Mouse (Mus musculus): ENCODE data around the gene Csrnp1. TPM values are rescaled to one million over a fixed set of nuclear protein-coding genes. Genes with fewer than 3 reads are reported as not detected.

The Csrnp1 gene
- 1.1 and 2.2 TPM in 2 replicates for polyA plus RNA-seq (2014; fragmentation: Nextera tagmentation; extraction: Ambion mirVana)

DNA sequence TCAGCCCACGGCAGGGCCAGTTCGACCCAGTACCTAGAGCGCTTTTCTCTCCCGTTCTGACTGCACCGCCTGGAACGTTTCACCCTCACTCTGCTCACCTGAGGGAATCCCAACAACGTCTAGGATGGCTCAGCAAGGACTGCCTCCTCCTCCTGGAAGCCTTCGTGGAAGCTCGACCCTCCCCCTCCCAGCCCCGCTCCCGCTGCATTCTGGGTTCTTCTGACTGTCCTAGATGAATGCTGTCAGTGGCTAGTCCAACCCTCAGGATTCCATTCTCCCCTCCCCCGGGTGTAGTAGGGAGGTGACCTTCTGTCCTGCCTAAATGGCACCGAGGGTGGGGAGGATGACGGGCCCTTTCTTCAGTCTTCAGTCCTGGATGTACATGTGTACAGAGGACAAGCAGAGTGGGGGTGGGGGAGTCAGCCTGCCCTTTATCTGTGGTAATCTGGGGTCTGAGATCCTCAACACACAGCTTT is at the start of gene Csrnp1:
Gene Csrnp1, minus strand, starts transcription at position 123 of the 476 bp plus-strand sequence.
- Histone ChIP-seq H3K4me3 (ENCODE audit: low read depth, low read length) (peak within 1 kb of the TSS; percentile 77), H3K4me1 (replicated peaks; ENCODE audit: control insufficient read depth, insufficient read depth, low read length) (peaks cover 46% of the 10 kb centered on the region), H3K27ac (ENCODE audit: low read depth, low read length) (peak within 1 kb of the TSS; percentile 32; the same call in 1 of the 2 replicates), H3K9me3 (ENCODE audit: control insufficient read depth, low read length) (no peaks in the 10 kb centered on the region), H3K27me3 (replicated peaks; ENCODE audit: control insufficient read depth, insufficient read depth, low read length) (no peaks in the 10 kb centered on the region), H3K36me3 (ENCODE audit: control insufficient read depth, insufficient read depth, low read length) (no peaks in the 10 kb centered on the region), H3K4me2 (peak within 1 kb of the TSS; percentile 99), H3K9ac (ENCODE audit: low read depth, low read length) (peak within 1 kb of the TSS; percentile 70)
- ATAC-seq (replicated peaks; ENCODE audit: low FRiP score) (no peak), DNase-seq (ENCODE audit: low spot score) (peak; percentile 50)
- WGBS, result 16% methylated on average over 14 of the region's 14 CpGs

DNA sequence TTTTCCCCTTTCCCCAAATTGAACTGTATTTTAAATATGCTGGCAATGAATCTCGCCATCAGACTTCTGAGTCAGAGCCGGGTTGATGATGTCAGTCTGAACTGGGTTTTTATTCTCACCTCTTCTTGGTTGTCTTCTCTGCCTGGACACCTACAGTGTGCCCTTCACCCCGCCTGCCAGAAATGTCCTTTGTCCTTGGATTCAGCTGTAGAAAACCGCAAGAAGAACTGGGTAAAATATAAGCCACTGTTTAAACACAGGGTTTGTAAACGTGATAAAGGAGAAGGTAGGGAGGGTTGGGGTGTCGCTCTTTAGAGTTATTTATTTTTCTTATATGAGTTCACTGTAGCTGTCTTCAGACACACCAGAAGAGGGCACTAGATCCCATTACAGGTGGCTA is 48.3 kb upstream of the Csrnp1 start:
- no peaks in the 10 kb centered on the region for H3K9me3 ChIP-seq (ENCODE audit: control insufficient read depth, low read length)
- WGBS, result 73% methylated on average over 6 of the region's 6 CpGs

DNA sequence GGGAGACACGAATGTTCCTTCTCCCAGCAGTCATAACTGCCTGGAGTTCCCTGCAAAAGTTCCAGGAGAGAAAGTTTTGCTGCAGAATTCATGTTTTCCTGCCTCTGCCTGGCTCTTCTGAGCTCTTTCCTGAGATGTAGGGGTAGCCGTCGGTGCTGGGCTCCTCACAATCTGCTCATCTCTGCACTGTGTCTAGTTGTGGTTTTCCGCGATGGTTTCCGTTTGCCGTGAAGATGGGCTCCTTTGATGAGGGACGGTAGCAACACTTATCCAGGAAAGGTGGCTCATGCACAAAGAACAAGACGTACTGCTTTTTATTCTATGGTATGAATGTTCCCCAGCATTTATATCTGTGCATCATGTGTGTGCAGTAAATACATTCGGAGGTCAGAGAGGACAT is 46.0 kb upstream of the Csrnp1 start:
- no peak for ATAC-seq (replicated peaks; ENCODE audit: low FRiP score)
- no peak for DNase-seq (ENCODE audit: low spot score)
- Histone ChIP-seq H3K27me3 (replicated peaks; ENCODE audit: control insufficient read depth, insufficient read depth, low read length) (no peaks in the 10 kb centered on the region), H3K9me3 (ENCODE audit: control insufficient read depth, low read length) (no peaks in the 10 kb centered on the region), H3K4me1 (replicated peaks; ENCODE audit: control insufficient read depth, insufficient read depth, low read length) (no peaks in the 10 kb centered on the region), H3K4me2 (no peak overlapping the region), H3K36me3 (ENCODE audit: control insufficient read depth, insufficient read depth, low read length) (no peaks in the 10 kb centered on the region), H3K27ac (ENCODE audit: low read depth, low read length) (no peak overlapping the region), H3K4me3 (ENCODE audit: low read depth, low read length) (no peak overlapping the region), H3K9ac (ENCODE audit: low read depth, low read length) (no peak overlapping the region)
- 47% methylated on average over 10 of the region's 10 CpGs for WGBS

More for the DNA sequence above, 48.3 kb upstream of the Csrnp1 start:
- Histone ChIP-seq H3K4me1 (replicated peaks; ENCODE audit: control insufficient read depth, insufficient read depth, low read length) (no peaks in the 10 kb centered on the region), H3K4me2 (no peak overlapping the region), H3K27me3 (replicated peaks; ENCODE audit: control insufficient read depth, insufficient read depth, low read length) (no peaks in the 10 kb centered on the region), H3K36me3 (ENCODE audit: control insufficient read depth, insufficient read depth, low read length) (no peaks in the 10 kb centered on the region), H3K4me3 (ENCODE audit: low read depth, low read length) (no peak overlapping the region), H3K27ac (ENCODE audit: low read depth, low read length) (no peak overlapping the region), H3K9ac (ENCODE audit: low read depth, low read length) (no peak overlapping the region)
- ATAC-seq (replicated peaks; ENCODE audit: low FRiP score) (no peak), DNase-seq (ENCODE audit: low spot score) (no peak)

DNA sequence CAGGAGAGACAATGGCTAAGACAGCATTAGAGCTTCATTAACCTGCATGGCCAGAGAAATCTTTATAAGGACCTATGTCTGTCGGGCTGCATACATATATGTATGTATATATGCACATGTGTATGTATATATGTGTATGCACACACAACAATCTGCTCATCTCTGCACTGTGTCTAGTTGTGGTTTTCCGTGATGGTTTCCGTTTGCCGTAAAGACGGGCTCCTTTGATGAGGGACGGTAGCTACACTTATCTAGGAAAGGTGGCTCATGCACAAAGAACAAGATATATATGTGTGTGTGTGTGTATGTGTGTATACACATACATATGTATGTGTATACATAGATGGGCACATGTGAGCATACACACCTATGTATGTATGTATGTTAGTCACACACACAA is 45.4 kb upstream of the Csrnp1 start:
- WGBS, result 71% methylated on average over 6 of the region's 6 CpGs
- Histone ChIP-seq H3K4me1 (replicated peaks; ENCODE audit: control insufficient read depth, insufficient read depth, low read length) (no peaks in the 10 kb centered on the region), H3K27ac (ENCODE audit: low read depth, low read length) (no peak overlapping the region), H3K4me2 (no peak overlapping the region), H3K9me3 (ENCODE audit: control insufficient read depth, low read length) (no peaks in the 10 kb centered on the region), H3K4me3 (ENCODE audit: low read depth, low read length) (no peak overlapping the region), H3K9ac (ENCODE audit: low read depth, low read length) (no peak overlapping the region), H3K27me3 (replicated peaks; ENCODE audit: control insufficient read depth, insufficient read depth, low read length) (no peaks in the 10 kb centered on the region), H3K36me3 (ENCODE audit: control insufficient read depth, insufficient read depth, low read length) (no peaks in the 10 kb centered on the region)
- DNase-seq (ENCODE audit: low spot score) (no peak), ATAC-seq (replicated peaks; ENCODE audit: low FRiP score) (no peak)

DNA sequence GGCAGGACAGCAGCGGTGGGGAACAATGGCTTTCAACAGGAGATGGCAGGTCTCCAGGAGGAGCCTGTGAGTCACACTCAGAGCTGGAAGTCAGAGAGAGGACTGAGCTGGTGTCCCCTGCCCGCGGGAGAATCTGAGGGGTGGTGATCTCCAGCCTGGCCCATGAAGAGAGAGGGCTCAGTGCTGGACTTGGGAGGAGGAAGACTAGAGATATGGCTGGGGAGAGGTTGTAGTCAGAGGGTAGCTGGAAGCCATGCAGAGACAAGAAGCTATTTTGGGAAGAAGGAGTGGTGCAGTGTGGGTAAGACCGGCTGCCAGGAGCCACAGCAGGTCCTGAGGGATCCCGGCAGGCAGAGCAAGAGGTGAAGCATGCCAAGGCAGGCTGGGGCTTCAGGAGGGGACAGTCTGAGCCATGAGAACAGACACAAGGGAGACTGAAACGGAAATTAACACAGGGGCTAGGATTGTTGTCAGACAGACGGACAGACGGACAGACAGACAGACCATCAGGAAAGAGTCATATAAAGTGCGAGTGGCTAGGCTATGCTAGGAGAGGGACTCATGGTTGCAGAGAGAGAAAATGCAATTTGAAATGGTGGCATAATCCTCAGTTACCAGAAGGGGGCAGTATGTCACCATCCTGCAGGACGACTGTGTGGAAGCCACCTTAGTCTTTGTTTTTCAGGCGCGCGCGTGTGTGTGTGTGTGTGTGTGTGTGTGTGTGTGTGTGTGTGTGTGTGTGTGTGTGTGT is 43.1 kb upstream of the Csrnp1 start:
- H3K27ac ChIP-seq (ENCODE audit: low read depth, low read length), result no peak overlapping the region
- no peaks in the 10 kb centered on the region for H3K4me1 ChIP-seq (replicated peaks; ENCODE audit: control insufficient read depth, insufficient read depth, low read length)
- H3K36me3 ChIP-seq (ENCODE audit: control insufficient read depth, insufficient read depth, low read length), result no peaks in the 10 kb centered on the region
- DNase-seq (ENCODE audit: low spot score) (no peak), ATAC-seq (replicated peaks; ENCODE audit: low FRiP score) (peak; percentile 53; the same call in 1 of the 2 replicates)
- H3K27me3 ChIP-seq (replicated peaks; ENCODE audit: control insufficient read depth, insufficient read depth, low read length), result no peaks in the 10 kb centered on the region
- WGBS, result 28% methylated on average over 14 of the region's 14 CpGs
- no peak overlapping the region for H3K4me3 ChIP-seq (ENCODE audit: low read depth, low read length)
- H3K4me2 ChIP-seq, result peak overlapping the region; percentile 10; the same call in 1 of the 2 replicates
- H3K9ac ChIP-seq (ENCODE audit: low read depth, low read length), result no peak overlapping the region
- H3K9me3 ChIP-seq (ENCODE audit: control insufficient read depth, low read length), result no peaks in the 10 kb centered on the region

DNA sequence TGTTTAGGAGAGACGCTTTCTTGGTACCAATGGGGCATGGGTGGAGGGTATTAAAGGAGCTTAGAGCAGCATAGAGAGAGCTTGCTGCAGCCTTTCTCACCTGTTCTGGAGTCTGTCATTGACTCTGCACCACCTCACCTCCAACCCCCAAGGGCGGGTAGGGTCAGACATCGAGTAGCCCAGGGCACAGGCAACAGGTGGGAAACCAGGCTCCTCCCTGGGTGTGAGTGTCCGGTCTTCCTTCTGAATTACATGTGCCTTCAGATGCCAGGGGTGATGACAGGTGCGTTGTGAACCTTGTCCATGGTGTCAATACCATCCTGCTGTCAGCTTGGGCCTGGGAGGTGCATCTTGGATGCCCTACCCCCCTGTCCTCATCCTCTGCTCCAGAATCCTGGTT is 40.2 kb upstream of the Csrnp1 start:
- no peak overlapping the region for H3K27ac ChIP-seq (ENCODE audit: low read depth, low read length)
- 80% methylated on average over 5 of the region's 5 CpGs for WGBS
- no peaks in the 10 kb centered on the region for H3K9me3 ChIP-seq (ENCODE audit: control insufficient read depth, low read length)
- DNase-seq (ENCODE audit: low spot score) (no peak), ATAC-seq (replicated peaks; ENCODE audit: low FRiP score) (no peak)
- H3K4me3 ChIP-seq (ENCODE audit: low read depth, low read length), result no peak overlapping the region
- no peak overlapping the region for H3K9ac ChIP-seq (ENCODE audit: low read depth, low read length)
- H3K4me2 ChIP-seq, result no peak overlapping the region
- no peaks in the 10 kb centered on the region for H3K4me1 ChIP-seq (replicated peaks; ENCODE audit: control insufficient read depth, insufficient read depth, low read length)
- H3K27me3 ChIP-seq (replicated peaks; ENCODE audit: control insufficient read depth, insufficient read depth, low read length), result no peaks in the 10 kb centered on the region
- no peaks in the 10 kb centered on the region for H3K36me3 ChIP-seq (ENCODE audit: control insufficient read depth, insufficient read depth, low read length)

DNA sequence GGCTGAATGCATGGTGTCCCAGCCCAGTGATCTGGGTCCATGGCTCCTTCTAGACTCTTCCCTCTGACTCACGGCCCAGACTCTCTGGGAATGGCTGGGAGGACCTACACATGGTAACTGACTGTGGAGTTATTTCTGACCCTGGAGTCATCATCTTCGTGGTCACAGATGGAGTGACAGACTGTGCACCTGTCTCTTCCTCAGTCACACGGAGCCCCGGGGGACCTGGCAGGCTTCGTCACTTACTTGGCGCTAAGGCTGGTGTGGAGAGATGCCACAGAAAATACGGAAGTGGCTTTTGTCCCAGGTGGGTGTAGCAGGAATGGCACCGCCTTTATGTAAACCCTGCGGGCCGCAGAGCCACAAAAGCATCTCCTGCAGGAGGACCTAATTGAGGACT is 39.7 kb upstream of the Csrnp1 start:
- no peak overlapping the region for H3K4me2 ChIP-seq
- H3K27me3 ChIP-seq (replicated peaks; ENCODE audit: control insufficient read depth, insufficient read depth, low read length), result no peaks in the 10 kb centered on the region
- H3K9me3 ChIP-seq (ENCODE audit: control insufficient read depth, low read length), result no peaks in the 10 kb centered on the region
- no peak for DNase-seq (ENCODE audit: low spot score)
- ATAC-seq (replicated peaks; ENCODE audit: low FRiP score), result no peak
- no peaks in the 10 kb centered on the region for H3K4me1 ChIP-seq (replicated peaks; ENCODE audit: control insufficient read depth, insufficient read depth, low read length)
- H3K36me3 ChIP-seq (ENCODE audit: control insufficient read depth, insufficient read depth, low read length), result no peaks in the 10 kb centered on the region
- WGBS, result 76% methylated on average over 10 of the region's 10 CpGs
- no peak overlapping the region for H3K27ac ChIP-seq (ENCODE audit: low read depth, low read length)
- no peak overlapping the region for H3K4me3 ChIP-seq (ENCODE audit: low read depth, low read length)
- no peak overlapping the region for H3K9ac ChIP-seq (ENCODE audit: low read depth, low read length)

DNA sequence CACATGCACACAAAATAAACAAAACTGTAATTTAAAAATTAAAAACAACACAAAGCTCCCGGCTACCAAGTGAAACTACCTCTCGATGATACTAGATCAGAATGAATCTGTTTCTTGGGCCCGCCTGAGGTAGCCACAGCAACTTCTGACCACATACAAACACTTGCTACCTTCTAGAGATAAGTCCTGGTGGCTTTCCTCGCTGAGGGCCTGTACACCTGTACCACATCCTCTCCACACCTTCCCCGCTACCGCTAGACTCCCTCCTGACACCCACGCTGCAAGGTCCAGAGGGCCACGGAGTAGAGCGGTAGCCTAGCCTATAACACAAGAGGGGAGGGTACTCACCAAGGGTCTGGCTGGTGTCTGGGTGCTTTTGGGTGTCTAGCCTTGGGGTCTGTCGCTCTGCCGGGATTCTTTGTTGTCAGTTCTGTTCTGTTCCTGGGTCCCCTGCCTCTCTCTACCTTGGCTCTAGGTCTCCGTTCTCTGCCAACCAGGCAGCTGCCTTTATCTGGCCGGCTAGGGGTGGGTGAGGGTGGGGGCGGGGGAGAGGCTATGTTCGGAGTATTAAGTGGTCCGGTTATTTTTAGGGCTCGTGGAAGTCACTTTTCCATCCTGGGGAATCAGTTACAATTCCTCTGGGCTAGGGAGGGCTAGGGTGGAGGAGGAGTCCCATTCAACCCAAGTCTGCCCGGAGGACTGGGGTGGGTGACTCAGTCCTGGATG is 38.8 kb upstream of the Csrnp1 start, which contains the start of gene Xirp1:
Gene Xirp1, minus strand, starts transcription at position 513 of the 726 bp plus-strand sequence.
- no peak within 1 kb of the TSS for H3K4me2 ChIP-seq
- no peak within 1 kb of the TSS for H3K9ac ChIP-seq (ENCODE audit: low read depth, low read length)
- DNase-seq (ENCODE audit: low spot score) (no peak), ATAC-seq (replicated peaks; ENCODE audit: low FRiP score) (no peak)
- no peaks in the 10 kb centered on the region for H3K36me3 ChIP-seq (ENCODE audit: control insufficient read depth, insufficient read depth, low read length)
- H3K27ac ChIP-seq (ENCODE audit: low read depth, low read length), result no peak within 1 kb of the TSS
- no peaks in the 10 kb centered on the region for H3K4me1 ChIP-seq (replicated peaks; ENCODE audit: control insufficient read depth, insufficient read depth, low read length)
- H3K27me3 ChIP-seq (replicated peaks; ENCODE audit: control insufficient read depth, insufficient read depth, low read length), result no peaks in the 10 kb centered on the region
- H3K9me3 ChIP-seq (ENCODE audit: control insufficient read depth, low read length), result no peaks in the 10 kb centered on the region
- WGBS, result 84% methylated on average over 18 of the region's 18 CpGs
- no peak within 1 kb of the TSS for H3K4me3 ChIP-seq (ENCODE audit: low read depth, low read length)

Data from liver, embryonic 11.5 days (tissue).